ENCODE assay signal across 8 mouse cellular contexts in genomic region chr2:143914760-143915599, GRCm38 (mm10). TPM values are rescaled to one million over a fixed set of nuclear protein-coding genes. Genes with fewer than 3 reads are reported as not detected.
DNase-seq lines count a peak whose midpoint lies in the region; ATAC-seq lines count a peak whose summit lies in the region.

Gene Dstn (plus strand): TSS chr2:143915320.

- H3K27me3 ChIP-seq in hindbrain, embryonic 12.5 days = no peaks in the 10 kb centered on the region

- peak; percentile 99 for DNase-seq in Muller cell, postnatal 12 days (ENCODE audit: inconsistent ontology term)
- DNase-seq in cerebellum, adult 9-11 months = peak; percentile 97
- peak; percentile 94 to 96 for DNase-seq in frontal cortex, postnatal 10 days (ENCODE audit: low spot score in 2 of 2)
- peak; percentile 96 to 97 for DNase-seq in layer of hippocampus, postnatal 14 days (ENCODE audit: low spot score in 2 of 2)
- peak; percentile 98 for DNase-seq in lung, postnatal 14 days
- peak; percentile 85 for DNase-seq in retina, adult 2 months (ENCODE audit: low read depth, low spot score)
- DNase-seq in thymus, postnatal 36 days = peak; percentile 93 to 95

- peaks cover 25% of the 10 kb centered on the region for H3K4me1 ChIP-seq in hindbrain, embryonic 12.5 days

- peak within 1 kb of the TSS; percentile 60 for H3K4me2 ChIP-seq in hindbrain, embryonic 12.5 days (replicated peaks)

- no peaks in the 10 kb centered on the region for H3K9me3 ChIP-seq in hindbrain, embryonic 12.5 days (replicated peaks)

- H3K9ac ChIP-seq in hindbrain, embryonic 12.5 days = peak within 1 kb of the TSS; percentile 83

- peak within 1 kb of the TSS; percentile 97 for H3K27ac ChIP-seq in hindbrain, embryonic 12.5 days

- H3K36me3 ChIP-seq in hindbrain, embryonic 12.5 days = no peaks in the 10 kb centered on the region

- peak within 1 kb of the TSS; percentile 67 for H3K4me3 ChIP-seq in hindbrain, embryonic 12.5 days

- ATAC-seq in hindbrain, embryonic 12.5 days (ENCODE audit: low FRiP score) = peak; percentile 98

- WGBS in hindbrain, embryonic 12.5 days = under 1% methylated on average over 71 of the region's 71 CpGs

RNA-seq across cellular contexts. Expression of gene Dstn, which starts in this region (rescaled TPM):
- 376 and 396 TPM in 2 replicates for polyA plus RNA-seq in hindbrain, embryonic 12.5 days (2016; fragmentation: Nextera tagmentation; extraction: Ambion mirVana)
- 100 to 1,000 TPM; 225 to 238 TPM for total RNA-seq in layer of hippocampus, postnatal 14 days (2021)

Comparison
In these comparisons a context has a peak if more than half of its experiments do, and no peak if none do; other contexts are left out.
1. Peak in every context shown above with its lines: DNase-seq, ATAC-seq, H3K4me3 ChIP-seq and H3K27ac ChIP-seq.